Mouse (Mus musculus) hindbrain, postnatal 0 days (tissue): ENCODE results near the gene Ptcra. TPM values are rescaled to one million over a fixed set of nuclear protein-coding genes. Genes with fewer than 3 reads are reported as not detected.
A peak's percentile ranks its signal among the peaks of the same experiment; 100 is the strongest.
"Not testable (repeated sequence)": the region's sequence is repeated elsewhere in the genome, so short reads cannot be mapped to it uniquely, and the experiment has no call there.

Source experiments
- ATAC-seq: fragments of 200-750 bp; cut with Nextera tagmentation; 2 replicates; pipeline ENCODE4 v1.8.0; 2017; ENCODE audit warnings: mild to moderate bottlenecking, moderate TSS enrichment, moderate library complexity
- DNase-seq: peaks from one replicate; pipeline ENCODE4 v3.0.0-alpha.2; 2015; ENCODE audit warnings: low spot score
- H3K27ac ChIP-seq: fragments of 300-500 bp; sonication (generic); 2 replicates; pipeline ENCODE4 v1.5.1; 2014; ENCODE audit warnings: mild to moderate bottlenecking
- H3K27me3 ChIP-seq: fragments of 300-500 bp; sonication (generic); 2 replicates; pipeline ENCODE4 v1.6.1; 2014; ENCODE audit warnings: low read length, mixed read lengths; ENCODE audit not compliant: insufficient read depth
- H3K36me3 ChIP-seq: fragments of 300-500 bp; sonication (generic); 2 replicates; pipeline ENCODE4 v1.6.1; 2014; ENCODE audit warnings: low read length, mixed read lengths; ENCODE audit not compliant: insufficient read depth
- H3K4me1 ChIP-seq: fragments of 300-500 bp; sonication (generic); 2 replicates; pipeline ENCODE4 v1.6.1; 2014; ENCODE audit warnings: antibody characterized with exemption, low read length, mixed read lengths; ENCODE audit not compliant: insufficient read depth
- H3K4me2 ChIP-seq: fragments of 300-500 bp; sonication (generic); 2 replicates; pipeline ENCODE4 v1.6.1; 2014; ENCODE audit warnings: low read depth, mild to moderate bottlenecking, low read length, moderate library complexity, mixed read lengths
- H3K4me3 ChIP-seq: fragments of 300-500 bp; sonication (generic); 2 replicates; pipeline ENCODE4 v1.5.1; 2014; ENCODE audit warnings: low read length
- H3K9ac ChIP-seq: fragments of 300-500 bp; sonication (generic); replicated peaks from 2 replicates; pipeline ENCODE4 v1.6.1; 2014; ENCODE audit warnings: mild to moderate bottlenecking, low read length, moderate library complexity, mixed read lengths
- H3K9me3 ChIP-seq: fragments of 300-500 bp; sonication (generic); 2 replicates; pipeline ENCODE4 v1.6.1; 2016; ENCODE audit warnings: low read length, mixed read lengths
- CTCF ChIP-seq: IDR thresholded peaks from 2 replicates; pipeline ENCODE4 v1.5.1; 2016; ENCODE audit warnings: antibody characterized with exemption, control low read depth, low read depth
- WGBS: fragments of 180-500 bp; shearing (Covaris S2); extraction: QIAGEN DNeasy Blood & Tissue Kit; methylation state at CpG from one replicate; pipeline ENCODE4 v1.1.7; 2014; 5-methylcytosine and 5-hydroxymethylcytosine counted together
- polyA plus RNA-seq: library from polyadenylated mRNA; unstranded; fragments of >200 nt; fragmentation: Nextera tagmentation; extraction: Ambion mirVana; gene quantifications from 2 replicates; pipeline ENCODE4 v1.2.1, GENCODE M21; 2015
- total RNA-seq: library from RNA; depleted of rRNA; stranded (reverse); fragments of >200 nt; gene quantifications from 2 replicates; pipeline ENCODE4 v1.2.3, GENCODE M21; 2014

Ptcra gene
- total and polyA plus RNA-seq, 2 experiments from 2014 or later, result 0.11 TPM; not detected in 1

DNA sequence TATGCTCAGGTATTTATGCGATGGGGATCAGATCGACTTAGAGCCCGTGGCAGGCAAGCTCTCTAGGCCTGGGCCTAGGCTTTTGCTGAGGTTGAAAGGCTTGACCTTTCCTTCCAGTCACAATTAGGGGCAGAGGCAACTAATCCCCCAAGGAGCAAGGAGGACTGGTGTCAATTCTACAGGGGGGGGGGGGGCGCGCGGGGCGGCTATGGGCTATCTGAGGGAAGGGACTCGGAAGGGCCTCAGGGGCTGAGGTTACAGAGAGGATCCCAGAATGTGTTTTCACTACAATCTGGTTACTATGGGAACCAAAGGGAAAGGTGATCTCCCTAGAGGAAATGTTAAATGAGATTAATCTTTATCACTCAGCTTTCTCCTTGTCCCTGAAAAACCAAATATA lies 33.9 kb upstream of the Ptcra start:
- TF ChIP-seq CTCF, result no peak
- ATAC-seq (no peak), DNase-seq (no peak)
- H3K4me1 ChIP-seq, result no peaks in the 10 kb centered on the region
- H3K27me3 ChIP-seq, result no peaks in the 10 kb centered on the region
- WGBS, result 60% methylated on average over 6 of the region's 8 CpGs
- no peak overlapping the region for H3K4me2 ChIP-seq
- H3K9ac ChIP-seq, result no peak overlapping the region
- peaks cover 21% of the 10 kb centered on the region for H3K36me3 ChIP-seq
- H3K4me3 ChIP-seq, result no peak overlapping the region
- H3K9me3 ChIP-seq, result no peaks in the 10 kb centered on the region
- H3K27ac ChIP-seq, result no peak overlapping the region

DNA sequence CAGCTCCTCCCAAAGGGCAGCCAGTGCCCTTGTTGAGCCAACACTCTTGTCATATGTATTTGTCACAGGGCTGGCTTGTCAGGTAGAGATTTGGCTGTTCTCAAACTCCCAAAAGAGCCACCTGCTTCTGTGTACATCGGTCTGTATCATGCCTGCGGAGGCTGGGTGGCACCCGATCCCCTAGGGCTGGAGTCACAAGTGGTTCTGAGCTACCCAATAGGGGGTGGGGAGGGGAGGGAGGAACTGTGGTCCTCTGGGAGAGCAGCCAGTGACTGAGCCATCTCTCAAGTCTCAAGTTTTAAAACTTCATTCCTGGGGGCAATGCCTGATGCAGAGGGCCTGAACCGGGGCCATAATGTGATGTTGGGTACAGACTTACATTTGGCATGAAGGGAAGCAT lies 33.2 kb upstream of the Ptcra start:
- no peaks in the 10 kb centered on the region for H3K27me3 ChIP-seq
- no peak overlapping the region for H3K4me2 ChIP-seq
- H3K9ac ChIP-seq, result no peak overlapping the region
- no peak overlapping the region for H3K4me3 ChIP-seq
- ATAC-seq, result no peak
- peaks cover 21% of the 10 kb centered on the region for H3K36me3 ChIP-seq
- no peaks in the 10 kb centered on the region for H3K4me1 ChIP-seq
- H3K9me3 ChIP-seq, result no peaks in the 10 kb centered on the region
- no peak for DNase-seq
- WGBS, result 85% methylated on average over 4 of the region's 4 CpGs
- no peak overlapping the region for H3K27ac ChIP-seq
- TF ChIP-seq CTCF, result no peak

DNA sequence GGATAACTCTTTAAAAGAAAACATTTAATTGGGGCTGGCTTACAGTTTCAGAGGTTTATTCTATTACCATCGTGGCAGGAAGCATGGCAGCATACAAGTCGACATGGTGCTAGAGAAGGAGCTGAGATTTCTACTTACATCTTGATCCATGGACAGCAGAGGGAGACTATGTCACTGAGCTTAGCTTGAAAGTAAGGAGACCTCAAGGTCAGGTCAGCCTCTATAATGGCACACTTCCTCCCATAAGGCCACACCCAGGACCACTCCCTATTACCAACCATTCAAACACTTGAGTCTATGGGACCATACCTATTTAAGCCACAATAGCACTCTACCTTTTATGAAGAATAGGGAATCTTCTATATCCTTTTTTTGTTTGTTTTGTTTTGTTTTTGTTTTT lies 29.5 kb upstream of the Ptcra start:
- H3K4me2 ChIP-seq, result no peak overlapping the region
- H3K9me3 ChIP-seq, result no peaks in the 10 kb centered on the region
- H3K36me3 ChIP-seq, result no peaks in the 10 kb centered on the region
- WGBS, result 79% methylated on average over 2 of the region's 2 CpGs
- no peaks in the 10 kb centered on the region for H3K4me1 ChIP-seq
- TF ChIP-seq CTCF, result no peak
- no peak for ATAC-seq
- H3K27ac ChIP-seq, result no peak overlapping the region
- H3K9ac ChIP-seq, result no peak overlapping the region
- DNase-seq, result no peak
- no peaks in the 10 kb centered on the region for H3K27me3 ChIP-seq
- H3K4me3 ChIP-seq, result no peak overlapping the region

DNA sequence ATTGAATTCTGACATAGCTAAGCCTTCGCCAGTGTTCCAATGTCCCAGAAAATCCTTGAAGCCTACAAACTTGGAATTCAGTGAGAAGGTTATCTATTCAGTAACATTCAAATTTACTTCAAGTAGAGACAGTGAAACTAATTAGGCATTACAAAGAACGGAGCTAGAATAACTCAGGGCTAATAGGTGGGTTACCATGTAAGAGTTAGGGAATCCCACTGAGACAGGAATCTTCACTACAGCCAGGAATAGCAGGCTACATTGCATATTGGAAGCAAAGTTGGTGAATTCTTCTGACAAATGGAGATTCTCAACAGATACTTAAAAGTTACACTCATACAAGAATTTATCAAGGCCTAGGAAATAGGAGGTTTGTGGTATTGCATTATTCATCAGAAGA lies 24.5 kb upstream of the Ptcra start:
- not testable (repeated sequence) for DNase-seq, H3K4me1 ChIP-seq, H3K36me3 ChIP-seq, H3K9me3 ChIP-seq, H3K4me2 ChIP-seq, ATAC-seq, H3K9ac ChIP-seq, H3K27ac ChIP-seq, H3K27me3 ChIP-seq, H3K4me3 ChIP-seq
- 50% methylated on average over 2 of the region's 2 CpGs for WGBS

DNA sequence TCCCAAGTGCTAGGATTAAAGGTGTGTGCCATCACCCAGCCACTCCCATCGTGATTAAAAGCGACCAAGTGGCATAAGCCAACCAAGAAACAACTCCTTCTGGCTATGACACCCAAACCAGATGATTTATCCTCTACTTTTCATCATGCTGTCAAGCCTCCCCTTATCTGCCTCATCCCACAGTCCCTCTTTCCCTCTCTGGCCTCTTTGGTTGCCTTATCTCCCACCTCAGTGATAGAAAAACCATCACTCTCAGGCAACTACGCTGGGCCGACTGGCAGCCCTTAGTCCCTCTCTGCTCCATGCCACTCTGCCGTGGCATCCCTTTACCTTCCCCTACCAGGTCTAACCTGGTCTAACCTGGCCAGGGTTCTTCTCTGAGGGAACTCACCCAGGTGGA lies 23.4 kb upstream of the Ptcra start:
- no peak for ATAC-seq
- Histone ChIP-seq H3K27me3 (no peaks in the 10 kb centered on the region), H3K36me3 (no peaks in the 10 kb centered on the region), H3K4me3 (no peak overlapping the region), H3K4me1 (no peaks in the 10 kb centered on the region), H3K9me3 (no peaks in the 10 kb centered on the region), H3K27ac (no peak overlapping the region), H3K9ac (no peak overlapping the region), H3K4me2 (no peak overlapping the region)
- TF ChIP-seq CTCF, result no peak
- no peak for DNase-seq
- 88% methylated on average over 5 of the region's 5 CpGs for WGBS

DNA sequence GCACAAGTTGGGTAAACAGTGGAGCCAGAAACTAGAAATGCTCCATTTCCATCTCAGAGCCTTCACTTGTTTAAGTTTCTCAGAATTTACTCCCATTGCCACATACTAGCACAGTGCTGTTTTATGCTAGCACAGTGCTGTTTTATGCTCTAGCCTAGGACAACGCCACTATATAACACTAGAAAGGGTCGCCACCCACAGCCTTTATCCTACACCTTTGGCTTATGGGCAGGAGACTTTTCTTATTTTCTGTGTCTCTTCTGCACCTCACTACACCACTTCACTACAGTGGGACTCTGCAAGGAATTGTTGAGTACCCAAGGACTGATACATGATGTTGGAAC lies 19.7 kb upstream of the Ptcra start:
- Histone ChIP-seq H3K27me3 (no peaks in the 10 kb centered on the region), H3K4me1 (no peaks in the 10 kb centered on the region), H3K27ac (no peak overlapping the region), H3K36me3 (peaks cover 17% of the 10 kb centered on the region), H3K4me3 (peak overlapping the region; percentile 70), H3K9me3 (no peaks in the 10 kb centered on the region), H3K9ac (no peak overlapping the region), H3K4me2 (peak overlapping the region; percentile 54)
- 80% methylated on average over 2 of the region's 2 CpGs for WGBS
- ATAC-seq (no peak), DNase-seq (no peak)
- no peak for TF ChIP-seq CTCF

DNA sequence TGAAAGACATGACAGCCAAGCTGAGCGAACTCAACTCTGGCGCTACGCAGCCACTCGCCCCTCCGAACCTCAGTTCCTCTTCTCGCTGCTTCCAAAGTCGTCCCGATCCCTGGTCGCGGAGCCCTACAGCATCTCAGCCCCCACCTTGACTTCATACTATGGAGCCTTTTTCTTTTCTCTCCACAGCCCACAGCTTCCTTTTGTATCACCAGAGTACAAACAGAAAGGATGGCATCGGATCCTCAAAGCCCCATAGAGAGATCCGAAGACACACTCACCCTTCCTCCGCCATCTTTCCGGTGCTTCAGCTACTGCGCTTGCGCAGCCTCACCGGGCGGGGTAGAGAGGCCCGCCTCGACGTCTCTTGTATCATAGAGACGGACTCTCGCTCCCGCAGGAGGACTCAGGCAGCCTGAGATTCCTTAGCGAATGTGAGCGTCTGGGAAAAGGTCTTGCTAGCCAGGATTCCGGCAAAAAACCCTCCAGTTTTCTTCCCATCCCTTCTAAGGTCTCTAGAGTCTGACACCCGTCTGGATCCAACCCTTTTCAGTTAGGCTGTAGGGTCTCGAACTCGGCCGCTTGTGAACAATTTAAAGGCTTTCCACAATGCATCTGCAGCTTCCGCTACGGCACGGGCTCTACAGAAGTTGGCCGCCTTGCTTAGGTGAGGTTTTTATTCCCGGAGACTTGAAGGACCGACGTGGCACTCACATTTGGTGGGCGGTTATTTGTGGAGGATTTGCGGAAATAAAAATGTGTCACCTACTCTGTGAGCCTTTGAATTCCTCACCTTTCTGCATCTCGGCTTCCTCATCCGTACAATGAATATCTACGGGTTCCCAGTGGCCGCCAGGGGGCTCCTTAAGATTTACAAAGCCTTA lies 19.1 kb upstream of the Ptcra start, which contains the start of gene Rpl7l1:
Rpl7l1 (minus strand) TSS at position 332 of the 881 bp plus-strand sequence.
- 1% methylated on average over 44 of the region's 44 CpGs for WGBS
- H3K9ac ChIP-seq, result peak within 1 kb of the TSS; percentile 69
- H3K9me3 ChIP-seq, result no peaks in the 10 kb centered on the region
- TF ChIP-seq CTCF, result peak; percentile 64
- ATAC-seq, result peak; percentile 96
- no peaks in the 10 kb centered on the region for H3K27me3 ChIP-seq
- H3K36me3 ChIP-seq, result peaks cover 23% of the 10 kb centered on the region
- H3K27ac ChIP-seq, result peak within 1 kb of the TSS; percentile 91
- peak; percentile 96 for DNase-seq
- H3K4me2 ChIP-seq, result peak within 1 kb of the TSS; percentile 54
- H3K4me1 ChIP-seq, result no peaks in the 10 kb centered on the region
- H3K4me3 ChIP-seq, result peak within 1 kb of the TSS; percentile 70
